Comparison of ENCODE assay signal across 27 mouse cellular contexts in genomic region chr1:152820911-152821695, GRCm38 (mm10). TPM values are rescaled to one million over a fixed set of nuclear protein-coding genes. Genes with fewer than 3 reads are reported as not detected.
A peak's percentile ranks its signal among the peaks of the same experiment; 100 is the strongest.
DNase-seq lines count a peak whose midpoint lies in the region; ATAC-seq and TF ChIP-seq lines count a peak whose summit lies in the region.
"Had no signal": no experiment of that assay in that cellular context is flagged by ENCODE, and none has a peak within 500 bp of the region (broad histone marks: within the 10 kb centered on the region; RNA-seq: fewer than 3 reads in every experiment).

No protein-coding gene starts in this region.

- no peaks in the 10 kb centered on the region for H3K9me3 ChIP-seq in liver, embryonic 11.5 days (ENCODE audit: control insufficient read depth, low read length)
- H3K9me3 ChIP-seq: embryonic facial prominence, embryonic 10.5 days; hindbrain, embryonic 13.5 days; intestine, embryonic 15.5 days had no signal

- DNase-seq in adrenal gland, postnatal 14 days: peak; percentile 21
- no peak for DNase-seq in adrenal gland, adult 8-10 months
- DNase-seq in liver, adult 2 months (ENCODE audit: extremely low read depth, low read depth, low spot score): peak; percentile 50
- no peak for DNase-seq in liver, embryonic 11.5 days (ENCODE audit: low spot score)
- no peak for DNase-seq in Patski (ENCODE audit: low read depth, low spot score)
- DNase-seq in fibroblast of lung, adult 2 months (ENCODE audit: low read depth): peak; percentile 15
- no peak for DNase-seq in thymus, postnatal 25 days
- DNase-seq in left cerebral cortex, postnatal 4 days: no peak
- DNase-seq: adrenal gland, postnatal 10 days; cerebellum, adult 11 months; cerebellum, adult 2 months; cerebellum, adult 9-11 months; cerebellum, postnatal 25 days; forebrain, postnatal 0 days; gastrocnemius, postnatal 10 days; gastrocnemius, postnatal 36 days; heart, postnatal 36 days; kidney, adult 11 months had no signal

- CTCF ChIA-PET in Patski (lab: Charles Lee): interaction anchor here (0.7 kb wide), 1 partner anchor 12 kb away, joined by 3 read pairs; no protein-coding TSS in a partner anchor

- no peaks in the 10 kb centered on the region for H3K36me3 ChIP-seq in liver, adult 2 months (ENCODE audit: control insufficient read depth, insufficient read depth, low read length)
- H3K36me3 ChIP-seq in liver, embryonic 11.5 days (ENCODE audit: control insufficient read depth, insufficient read depth, low read length): no peaks in the 10 kb centered on the region
- H3K36me3 ChIP-seq: embryonic facial prominence, embryonic 10.5 days; embryonic facial prominence, embryonic 13.5 days; intestine, embryonic 15.5 days had no signal

- POLR2A ChIA-PET in Patski (lab: Charles Lee): no interaction called here

- no peak for TF ChIP-seq POLR2A in liver, adult 2 months (IDR thresholded peaks at IDR 0.05; ENCODE audit: extremely low read depth, insufficient read depth, low read length)

- H3K79me2 ChIP-seq in liver, adult 2 months (ENCODE audit: control insufficient read depth, insufficient read depth, low read length): no peaks in the 10 kb centered on the region

- no peak for TF ChIP-seq CTCF in liver, adult 2 months (IDR thresholded peaks at IDR 0.05; ENCODE audit: low read depth, low read length)
- TF ChIP-seq CTCF in Patski (IDR thresholded peaks at IDR 0.05): no peak

- no peak overlapping the region for H3K27ac ChIP-seq in liver, adult 2 months (replicated peaks; ENCODE audit: insufficient read depth, low read depth, low read length)
- no peak overlapping the region for H3K27ac ChIP-seq in liver, embryonic 11.5 days (ENCODE audit: low read depth, low read length)
- H3K27ac ChIP-seq: embryonic facial prominence, embryonic 10.5 days; embryonic facial prominence, embryonic 13.5 days; hindbrain, embryonic 10.5 days; hindbrain, embryonic 13.5 days; intestine, embryonic 15.5 days had no signal

- H3K4me3 ChIP-seq in liver, adult 2 months (ENCODE audit: insufficient read depth, low read depth, low read length): no peak overlapping the region
- no peak overlapping the region for H3K4me3 ChIP-seq in liver, embryonic 11.5 days (ENCODE audit: low read depth, low read length)
- H3K4me3 ChIP-seq: embryonic facial prominence, embryonic 10.5 days; embryonic facial prominence, embryonic 13.5 days; hindbrain, embryonic 10.5 days; hindbrain, embryonic 13.5 days; intestine, embryonic 15.5 days had no signal

- 76% methylated on average over 7 of the region's 7 CpGs for WGBS in liver, adult 2 months
- 80% methylated on average over 7 of the region's 7 CpGs for WGBS in liver, embryonic 11.5 days

- no peaks in the 10 kb centered on the region for H3K27me3 ChIP-seq in liver, adult 2 months (ENCODE audit: control insufficient read depth, insufficient read depth, low read length)
- H3K27me3 ChIP-seq in liver, embryonic 11.5 days (replicated peaks; ENCODE audit: control insufficient read depth, insufficient read depth, low read length): no peaks in the 10 kb centered on the region
- no peaks in the 10 kb centered on the region for H3K27me3 ChIP-seq in Patski
- H3K27me3 ChIP-seq: embryonic facial prominence, embryonic 13.5 days; hindbrain, embryonic 13.5 days; intestine, embryonic 15.5 days had no signal

- ATAC-seq in liver, embryonic 11.5 days (replicated peaks; ENCODE audit: low FRiP score): no peak
- ATAC-seq in Patski: peak; percentile 86
- ATAC-seq: CD4-positive, CD25-positive, alpha-beta regulatory T cell, adult 4 months; forebrain, embryonic 14.5 days; forebrain, postnatal 0 days; hindbrain, embryonic 16.5 days; intestine, embryonic 15.5 days had no signal

- no peak overlapping the region for H3K9ac ChIP-seq in liver, adult 2 months (ENCODE audit: low read depth, low read length)
- H3K9ac ChIP-seq in liver, embryonic 11.5 days (ENCODE audit: low read depth, low read length): no peak overlapping the region
- H3K9ac ChIP-seq: embryonic facial prominence, embryonic 13.5 days; forebrain, postnatal 0 days; hindbrain, embryonic 13.5 days; intestine, embryonic 15.5 days had no signal

- H3K4me2 ChIP-seq in liver, embryonic 11.5 days: no peak overlapping the region
- H3K4me2 ChIP-seq: embryonic facial prominence, embryonic 13.5 days; heart, embryonic 11.5 days; hindbrain, embryonic 13.5 days; intestine, embryonic 15.5 days had no signal

- intact Hi-C loops in left cerebral cortex, postnatal 4 days (cut with DNase I): no loop called here

- 0 out of 2 replicates have a peak, but pooled peaks cover 1% of the 10 kb centered on the region for H3K4me1 ChIP-seq in liver, adult 2 months (ENCODE audit: control insufficient read depth, insufficient read depth, low read length)
- no peaks in the 10 kb centered on the region; the same call in 1 of the 2 replicates for H3K4me1 ChIP-seq in liver, embryonic 11.5 days (replicated peaks; ENCODE audit: control insufficient read depth, insufficient read depth, low read length)

- in situ Hi-C loops in Patski (cut with MboI; ENCODE audit: low pct_unique_long_range_greater_than_20kb): no loop called here

RNA-seq across cellular contexts. Expression of gene Ncf2, which starts 21.1 kb away (rescaled TPM):
- total RNA-seq in adrenal gland, postnatal 14 days (2021): 4.9 and 7.7 TPM in 2 replicates
- total RNA-seq in adrenal gland, adult 8-10 months (2022): 1 to 10 TPM; 4.2 to 9.2 (median 8.3) TPM
- 3.0 and 3.6 TPM in 2 replicates for total RNA-seq in liver, adult 2 months (2014; rRNA removed)
- polyA plus RNA-seq in liver, adult 2 months (2012; rRNA removed): 0.60 and 1.2 TPM in 2 replicates
- polyA plus RNA-seq in liver, embryonic 11.5 days (2014; fragmentation: Nextera tagmentation; extraction: Ambion mirVana): 12.6 and 13.9 TPM in 2 replicates
- polyA plus RNA-seq in Patski (2021): 0.18 TPM
- 1 to 10 TPM; 1.9 to 2.2 TPM for total RNA-seq in left cerebral cortex, postnatal 4 days (2021)

RNA-seq across cellular contexts. Expression of gene Arpc5, which starts 54.8 kb away (rescaled TPM):
- total RNA-seq in adrenal gland, postnatal 14 days (2021): 104 and 115 TPM in 2 replicates
- total RNA-seq in adrenal gland, adult 8-10 months (2022): 100 to 1,000 TPM in 2 of 4 experiments, 10 to 100 TPM in 2; 83.9 to 107 (median 101) TPM
- total RNA-seq in liver, adult 2 months (2014; rRNA removed): 86.9 and 103 TPM in 2 replicates
- polyA plus RNA-seq in liver, adult 2 months (2012; rRNA removed): 24.9 and 27.8 TPM in 2 replicates
- polyA plus RNA-seq in liver, embryonic 11.5 days (2014; fragmentation: Nextera tagmentation; extraction: Ambion mirVana): 260 and 281 TPM in 2 replicates
- polyA plus RNA-seq in Patski (2021): 127 TPM
- total RNA-seq in left cerebral cortex, postnatal 4 days (2021): 100 to 1,000 TPM; 244 to 271 TPM

RNA-seq across cellular contexts. Expression of gene Rgl1, which starts 55.0 kb away (rescaled TPM):
- total RNA-seq in adrenal gland, postnatal 14 days (2021): 32.3 and 40.5 TPM in 2 replicates
- 10 to 100 TPM; 23.9 to 47.1 (median 32.6) TPM for total RNA-seq in adrenal gland, adult 8-10 months (2022)
- 10.2 and 13.7 TPM in 2 replicates for total RNA-seq in liver, adult 2 months (2014; rRNA removed)
- 3.4 and 4.2 TPM in 2 replicates for polyA plus RNA-seq in liver, adult 2 months (2012; rRNA removed)
- polyA plus RNA-seq in liver, embryonic 11.5 days (2014; fragmentation: Nextera tagmentation; extraction: Ambion mirVana): 26.3 and 28.2 TPM in 2 replicates
- 51.6 TPM for polyA plus RNA-seq in Patski (2021)
- 10 to 100 TPM; 45.6 to 55.2 TPM for total RNA-seq in left cerebral cortex, postnatal 4 days (2021)

Comparison
In these comparisons a context has a peak if more than half of its experiments do, and no peak if none do; other contexts are left out.
1. DNase-seq: peak in adrenal gland, postnatal 14 days (single experiment), liver, adult 2 months (single experiment) and fibroblast of lung, adult 2 months (single experiment); none in adrenal gland, adult 8-10 months (single experiment), liver, embryonic 11.5 days (single experiment), Patski (single experiment), thymus, postnatal 25 days (single experiment) and left cerebral cortex, postnatal 4 days (single experiment).